Mouse (Mus musculus) spleen, adult 2 months (tissue): ENCODE data around the gene Csrp1.

ENCODE experiments used
- CTCF ChIP-seq: fragments of 200-500 bp; IDR thresholded peaks from 2 replicates; pipeline ENCODE4 v1.5.1; 2011; ENCODE audit warnings: mild to moderate bottlenecking, inconsistent platforms; ENCODE audit not compliant: insufficient read depth, insufficient read length, insufficient replicate concordance; ENCODE audit errors: extremely low read depth
- POLR2A ChIP-seq: fragments of 200-500 bp; IDR thresholded peaks from 2 replicates; pipeline ENCODE4 v1.6.1; 2011; ENCODE audit warnings: low read depth, low read length, inconsistent platforms

GRCm38 (mm10) chr1:135794216-135795134 is 74.6 kb downstream of the Csrp1 start:
- no peak for TF ChIP-seq POLR2A
- TF ChIP-seq CTCF = no peak
